Mouse (Mus musculus) thymus, adult 18-20 months (tissue): ENCODE data around the gene Tbkbp1.

ENCODE experiments used
- DNase-seq, 2 experiments: peaks; one replicate each; pipeline ENCODE4 v3.0.0; 2022; ENCODE audit warnings: mixed read lengths in 2 of 2

Tbkbp1 gene

GRCm38 (mm10) chr11:97126645-97127468 lies 24.4 kb downstream of the Tbkbp1 start:
- DNase-seq = peak; percentile 45 to 70

GRCm38 (mm10) chr11:97124266-97125036 lies 26.8 kb downstream of the Tbkbp1 start:
- DNase-seq = no peak

GRCm38 (mm10) chr11:97123282-97123890 lies 27.9 kb downstream of the Tbkbp1 start:
- no peak for DNase-seq

- DNase-seq = no peak
Observed at GRCm38 (mm10) chr11:97120641-97121040, 30.7 kb downstream of the Tbkbp1 start.

- no peak for DNase-seq
Observed at GRCm38 (mm10) chr11:97120221-97120620, 31.1 kb downstream of the Tbkbp1 start.

- no peak for DNase-seq
Observed at GRCm38 (mm10) chr11:97115797-97116196, 35.5 kb downstream of the Tbkbp1 start.

- DNase-seq = peak in 1 of 2 experiments; percentile 21
Observed at GRCm38 (mm10) chr11:97114671-97115601, 36.4 kb downstream of the Tbkbp1 start, which contains the start of gene Tbx21. Tbx21 (minus strand) TSS chr11:97115331.

GRCm38 (mm10) chr11:97112519-97113125 lies 38.7 kb downstream of the Tbkbp1 start:
- DNase-seq = no peak

- DNase-seq = no peak
Observed at GRCm38 (mm10) chr11:97108976-97109375, 42.3 kb downstream of the Tbkbp1 start.

GRCm38 (mm10) chr11:97104091-97104483 lies 47.2 kb downstream of the Tbkbp1 start:
- no peak for DNase-seq

GRCm38 (mm10) chr11:97103163-97104090 lies 47.9 kb downstream of the Tbkbp1 start:
- no peak for DNase-seq

- DNase-seq = peak; percentile 36 to 49
Observed at GRCm38 (mm10) chr11:97101722-97102121, 49.6 kb downstream of the Tbkbp1 start.

- DNase-seq = no peak
Observed at GRCm38 (mm10) chr11:97098791-97099190, 52.5 kb downstream of the Tbkbp1 start.

GRCm38 (mm10) chr11:97094600-97094999 lies 56.7 kb downstream of the Tbkbp1 start:
- no peak for DNase-seq

GRCm38 (mm10) chr11:97086365-97086764 lies 64.9 kb downstream of the Tbkbp1 start:
- no peak for DNase-seq
